Mouse (Mus musculus): ENCODE data around the gene Emc7. TPM values are rescaled to one million over a fixed set of nuclear protein-coding genes. Genes with fewer than 3 reads are reported as not detected.

Emc7 gene
- polyA plus RNA-seq, 1 experiment from 2014 or later: 18.2 TPM

GRCm38 (mm10) chr2:112484886-112485285, 30.1 kb downstream of the Emc7 start:
- Histone ChIP-seq H3K27me3 (ENCODE audit: control insufficient read depth, insufficient read depth, low read length) (no peaks in the 10 kb centered on the region), H3K9ac (ENCODE audit: low read depth, low read length) (no peak overlapping the region), H3K4me2 (replicated peaks; ENCODE audit: low read depth, low read length) (no peak overlapping the region), H3K4me1 (ENCODE audit: control insufficient read depth, insufficient read depth, low read length) (no peaks in the 10 kb centered on the region), H3K4me3 (ENCODE audit: low read length) (no peak overlapping the region), H3K9me3 (ENCODE audit: control insufficient read depth, low read length) (no peaks in the 10 kb centered on the region), H3K27ac (ENCODE audit: low read depth, low read length) (no peak overlapping the region), H3K36me3 (ENCODE audit: control insufficient read depth, insufficient read depth, low read length) (no peaks in the 10 kb centered on the region)
- no peak for ATAC-seq (ENCODE audit: low FRiP score, low TSS enrichment)
- 63% methylated on average over 2 of the region's 2 CpGs for WGBS

GRCm38 (mm10) chr2:112490483-112491196, 35.8 kb downstream of the Emc7 start:
- WGBS: 60% methylated on average over 11 of the region's 11 CpGs
- Histone ChIP-seq H3K36me3 (ENCODE audit: control insufficient read depth, insufficient read depth, low read length) (no peaks in the 10 kb centered on the region), H3K4me2 (replicated peaks; ENCODE audit: low read depth, low read length) (no peak overlapping the region), H3K27ac (ENCODE audit: low read depth, low read length) (no peak overlapping the region), H3K9me3 (ENCODE audit: control insufficient read depth, low read length) (no peaks in the 10 kb centered on the region), H3K4me1 (ENCODE audit: control insufficient read depth, insufficient read depth, low read length) (0 out of 2 replicates have a peak, but pooled peaks cover 3% of the 10 kb centered on the region), H3K27me3 (ENCODE audit: control insufficient read depth, insufficient read depth, low read length) (no peaks in the 10 kb centered on the region), H3K9ac (ENCODE audit: low read depth, low read length) (no peak overlapping the region), H3K4me3 (ENCODE audit: low read length) (no peak overlapping the region)
- ATAC-seq (ENCODE audit: low FRiP score, low TSS enrichment): no peak

- H3K27me3 ChIP-seq (ENCODE audit: control insufficient read depth, insufficient read depth, low read length): no peaks in the 10 kb centered on the region
- H3K9ac ChIP-seq (ENCODE audit: low read depth, low read length): no peak overlapping the region
- H3K9me3 ChIP-seq (ENCODE audit: control insufficient read depth, low read length): no peaks in the 10 kb centered on the region
- H3K27ac ChIP-seq (ENCODE audit: low read depth, low read length): no peak overlapping the region
- H3K4me1 ChIP-seq (ENCODE audit: control insufficient read depth, insufficient read depth, low read length): 0 out of 2 replicates have a peak, but pooled peaks cover 3% of the 10 kb centered on the region
- ATAC-seq (ENCODE audit: low FRiP score, low TSS enrichment): no peak
- 68% methylated on average over 5 of the region's 5 CpGs for WGBS
- H3K36me3 ChIP-seq (ENCODE audit: control insufficient read depth, insufficient read depth, low read length): no peaks in the 10 kb centered on the region
- no peak overlapping the region for H3K4me3 ChIP-seq (ENCODE audit: low read length)
- H3K4me2 ChIP-seq (replicated peaks; ENCODE audit: low read depth, low read length): no peak overlapping the region
These were observed 36.8 kb downstream of the Emc7 start for GRCm38 (mm10) chr2:112491629-112492028.

- Histone ChIP-seq H3K36me3 (ENCODE audit: control insufficient read depth, insufficient read depth, low read length) (no peaks in the 10 kb centered on the region), H3K4me3 (ENCODE audit: low read length) (peak overlapping the region; percentile 75), H3K4me2 (replicated peaks; ENCODE audit: low read depth, low read length) (peak overlapping the region; percentile 70), H3K27me3 (ENCODE audit: control insufficient read depth, insufficient read depth, low read length) (no peaks in the 10 kb centered on the region), H3K4me1 (ENCODE audit: control insufficient read depth, insufficient read depth, low read length) (0 out of 2 replicates have a peak, but pooled peaks cover 3% of the 10 kb centered on the region), H3K9me3 (ENCODE audit: control insufficient read depth, low read length) (no peaks in the 10 kb centered on the region), H3K9ac (ENCODE audit: low read depth, low read length) (peak overlapping the region; percentile 99), H3K27ac (ENCODE audit: low read depth, low read length) (peak overlapping the region; percentile 99)
- ATAC-seq (ENCODE audit: low FRiP score, low TSS enrichment): peak; percentile 4; the same call in 1 of the 2 replicates
- 8% methylated on average over 9 of the region's 9 CpGs for WGBS
These were observed 37.6 kb downstream of the Emc7 start for GRCm38 (mm10) chr2:112492431-112492855.

- WGBS: under 1% methylated on average over 71 of the region's 87 CpGs
- Histone ChIP-seq H3K36me3 (ENCODE audit: control insufficient read depth, insufficient read depth, low read length) (no peaks in the 10 kb centered on the region), H3K4me3 (ENCODE audit: low read length) (peak within 1 kb of the TSS; percentile 75)
These were observed 38.2 kb downstream of the Emc7 start, which contains the start of gene Aven for GRCm38 (mm10) chr2:112492856-112493538. Gene Aven, plus strand, starts transcription at chr2:112492964.

GRCm38 (mm10) chr2:112493539-112494260, 38.9 kb downstream of the Emc7 start:
- H3K36me3 ChIP-seq (ENCODE audit: control insufficient read depth, insufficient read depth, low read length): no peaks in the 10 kb centered on the region
- peaks cover 5% of the 10 kb centered on the region; the same call in 1 of the 2 replicates for H3K4me1 ChIP-seq (ENCODE audit: control insufficient read depth, insufficient read depth, low read length)
- H3K4me2 ChIP-seq (replicated peaks; ENCODE audit: low read depth, low read length): peak overlapping the region; percentile 70
- no peaks in the 10 kb centered on the region for H3K9me3 ChIP-seq (ENCODE audit: control insufficient read depth, low read length)
- H3K27me3 ChIP-seq (ENCODE audit: control insufficient read depth, insufficient read depth, low read length): no peaks in the 10 kb centered on the region
- peak overlapping the region; percentile 75 for H3K4me3 ChIP-seq (ENCODE audit: low read length)
- peak overlapping the region; percentile 99 for H3K9ac ChIP-seq (ENCODE audit: low read depth, low read length)
- peak overlapping the region; percentile 99 for H3K27ac ChIP-seq (ENCODE audit: low read depth, low read length)
- 0 out of 2 replicates have a peak, but pooled peaks have one; percentile 1 for ATAC-seq (ENCODE audit: low FRiP score, low TSS enrichment)
- WGBS: 43% methylated on average over 11 of the region's 11 CpGs

More at GRCm38 (mm10) chr2:112492856-112493538, 38.2 kb downstream of the Emc7 start, which contains the start of gene Aven:
- Histone ChIP-seq H3K4me2 (replicated peaks; ENCODE audit: low read depth, low read length) (peak within 1 kb of the TSS; percentile 70), H3K9me3 (ENCODE audit: control insufficient read depth, low read length) (no peaks in the 10 kb centered on the region), H3K27ac (ENCODE audit: low read depth, low read length) (peak within 1 kb of the TSS; percentile 99), H3K9ac (ENCODE audit: low read depth, low read length) (peak within 1 kb of the TSS; percentile 99), H3K4me1 (ENCODE audit: control insufficient read depth, insufficient read depth, low read length) (peaks cover 4% of the 10 kb centered on the region; the same call in 1 of the 2 replicates), H3K27me3 (ENCODE audit: control insufficient read depth, insufficient read depth, low read length) (no peaks in the 10 kb centered on the region)
- ATAC-seq (ENCODE audit: low FRiP score, low TSS enrichment): peak; percentile 96

- no peak for ATAC-seq (ENCODE audit: low FRiP score, low TSS enrichment)
- peaks cover 3% of the 10 kb centered on the region; the same call in 1 of the 2 replicates for H3K4me1 ChIP-seq (ENCODE audit: control insufficient read depth, insufficient read depth, low read length)
- H3K27me3 ChIP-seq (ENCODE audit: control insufficient read depth, insufficient read depth, low read length): no peaks in the 10 kb centered on the region
- H3K9me3 ChIP-seq (ENCODE audit: control insufficient read depth, low read length): no peaks in the 10 kb centered on the region
- 61% methylated on average over 7 of the region's 7 CpGs for WGBS
- H3K4me2 ChIP-seq (replicated peaks; ENCODE audit: low read depth, low read length): no peak overlapping the region
- H3K36me3 ChIP-seq (ENCODE audit: control insufficient read depth, insufficient read depth, low read length): no peaks in the 10 kb centered on the region
- H3K4me3 ChIP-seq (ENCODE audit: low read length): no peak overlapping the region
- no peak overlapping the region for H3K9ac ChIP-seq (ENCODE audit: low read depth, low read length)
- H3K27ac ChIP-seq (ENCODE audit: low read depth, low read length): no peak overlapping the region
These were observed 43.1 kb downstream of the Emc7 start for GRCm38 (mm10) chr2:112497851-112498250.

- no peak overlapping the region for H3K4me2 ChIP-seq (replicated peaks; ENCODE audit: low read depth, low read length)
- peaks cover 3% of the 10 kb centered on the region; the same call in 1 of the 2 replicates for H3K4me1 ChIP-seq (ENCODE audit: control insufficient read depth, insufficient read depth, low read length)
- 2% methylated on average over 6 of the region's 6 CpGs for WGBS
These were observed 46.4 kb downstream of the Emc7 start for GRCm38 (mm10) chr2:112501209-112501608.

More at GRCm38 (mm10) chr2:112501209-112501608, 46.4 kb downstream of the Emc7 start:
- no peak overlapping the region for H3K4me3 ChIP-seq (ENCODE audit: low read length)
- no peak overlapping the region for H3K9ac ChIP-seq (ENCODE audit: low read depth, low read length)
- no peaks in the 10 kb centered on the region for H3K9me3 ChIP-seq (ENCODE audit: control insufficient read depth, low read length)
- H3K27ac ChIP-seq (ENCODE audit: low read depth, low read length): no peak overlapping the region
- H3K36me3 ChIP-seq (ENCODE audit: control insufficient read depth, insufficient read depth, low read length): no peaks in the 10 kb centered on the region
- ATAC-seq (ENCODE audit: low FRiP score, low TSS enrichment): peak; percentile 94
- no peaks in the 10 kb centered on the region for H3K27me3 ChIP-seq (ENCODE audit: control insufficient read depth, insufficient read depth, low read length)

Data from kidney, embryonic 14.5 days (tissue).